Mouse (Mus musculus) forebrain, embryonic 11.5 days (tissue): ENCODE results near the gene Agpat2. TPM values are rescaled to one million over a fixed set of nuclear protein-coding genes. Genes with fewer than 3 reads are reported as not detected.

Experiments used
- ATAC-seq: fragments of 200-750 bp; cut with Nextera tagmentation; replicated peaks from 2 replicates; pipeline ENCODE4 v1.8.0; 2017; ENCODE audit warnings: moderate TSS enrichment; ENCODE audit not compliant: low FRiP score
- DNase-seq: peaks from one replicate; pipeline ENCODE4 v3.0.0-alpha.2; 2017; ENCODE audit warnings: low spot score
- H3K27ac ChIP-seq: fragments of 300-500 bp; sonication (generic); 2 replicates; pipeline ENCODE4 v1.5.1; 2014; ENCODE audit warnings: low read depth, low read length
- H3K27me3 ChIP-seq: fragments of 300-500 bp; sonication (generic); 2 replicates; pipeline ENCODE4 v1.6.1; 2014; ENCODE audit warnings: mild to moderate bottlenecking, low read length, mixed read lengths; ENCODE audit not compliant: control insufficient read depth, insufficient read depth
- H3K36me3 ChIP-seq: fragments of 300-500 bp; sonication (generic); 2 replicates; pipeline ENCODE4 v1.6.1; 2014; ENCODE audit warnings: mild to moderate bottlenecking, low read length, moderate library complexity, mixed read lengths; ENCODE audit not compliant: control insufficient read depth, insufficient read depth
- H3K4me1 ChIP-seq: fragments of 300-500 bp; sonication (generic); replicated peaks from 2 replicates; pipeline ENCODE4 v1.6.1; 2014; ENCODE audit warnings: low read length, mixed read lengths; ENCODE audit not compliant: control insufficient read depth, insufficient read depth
- H3K4me2 ChIP-seq: fragments of 300-500 bp; sonication (generic); 2 replicates; pipeline ENCODE4 v1.6.1; 2014; ENCODE audit warnings: low read depth, mild to moderate bottlenecking, low read length, moderate library complexity, mixed read lengths; ENCODE audit not compliant: severe bottlenecking
- H3K4me3 ChIP-seq: fragments of 300-500 bp; sonication (generic); 2 replicates; pipeline ENCODE4 v1.5.1; 2014; ENCODE audit warnings: low read depth, low read length
- H3K9ac ChIP-seq: fragments of 300-500 bp; sonication (generic); 2 replicates; pipeline ENCODE4 v1.6.1; 2014; ENCODE audit warnings: low read length
- H3K9me3 ChIP-seq: fragments of 300-500 bp; sonication (generic); 2 replicates; pipeline ENCODE4 v1.6.1; 2016; ENCODE audit warnings: low read length, mixed read lengths; ENCODE audit not compliant: control insufficient read depth
- WGBS: fragments of 180-500 bp; shearing (Covaris S2); extraction: QIAGEN DNeasy Blood & Tissue Kit; methylation state at CpG from one replicate; pipeline ENCODE4 v1.1.7; 2014; 5-methylcytosine and 5-hydroxymethylcytosine counted together
- polyA plus RNA-seq: library from polyadenylated mRNA; unstranded; fragments of >200 nt; fragmentation: Nextera tagmentation; extraction: Ambion mirVana; gene quantifications from 2 replicates; pipeline ENCODE4 v1.2.1, GENCODE M21; 2014

Agpat2 gene
- polyA plus RNA-seq, 1 experiment from 2014 or later: 6.0 TPM

- H3K27ac ChIP-seq: no peak overlapping the region
- 88% methylated on average over 10 of the region's 10 CpGs for WGBS
- ATAC-seq: no peak
Observed at GRCm38 (mm10) chr2:26589284-26589683, 14.9 kb downstream of the Agpat2 start.

GRCm38 (mm10) chr2:26588573-26588972, 15.6 kb downstream of the Agpat2 start:
- ATAC-seq: no peak
- H3K4me3 ChIP-seq: no peak overlapping the region
- H3K27me3 ChIP-seq: no peaks in the 10 kb centered on the region
- WGBS: 56% methylated on average over 4 of the region's 4 CpGs
- H3K36me3 ChIP-seq: no peaks in the 10 kb centered on the region
- H3K4me2 ChIP-seq: no peak overlapping the region
- peaks cover 2% of the 10 kb centered on the region; the same call in 1 of the 2 replicates for H3K4me1 ChIP-seq
- no peaks in the 10 kb centered on the region for H3K9me3 ChIP-seq
- H3K27ac ChIP-seq: no peak overlapping the region
- DNase-seq: no peak
- H3K9ac ChIP-seq: no peak overlapping the region

More at GRCm38 (mm10) chr2:26589284-26589683, 14.9 kb downstream of the Agpat2 start:
- Histone ChIP-seq H3K4me2 (no peak overlapping the region), H3K9me3 (no peaks in the 10 kb centered on the region), H3K27me3 (no peaks in the 10 kb centered on the region), H3K9ac (no peak overlapping the region), H3K4me1 (peaks cover 2% of the 10 kb centered on the region; the same call in 1 of the 2 replicates), H3K4me3 (no peak overlapping the region), H3K36me3 (no peaks in the 10 kb centered on the region)
- no peak for DNase-seq

- Histone ChIP-seq H3K4me2 (peak overlapping the region; percentile 68), H3K27me3 (no peaks in the 10 kb centered on the region), H3K4me3 (peak overlapping the region; percentile 52), H3K4me1 (peaks cover 2% of the 10 kb centered on the region; the same call in 1 of the 2 replicates), H3K27ac (no peak overlapping the region), H3K9ac (peak overlapping the region; percentile 65), H3K36me3 (no peaks in the 10 kb centered on the region), H3K9me3 (no peaks in the 10 kb centered on the region)
- DNase-seq (no peak), ATAC-seq (no peak)
- WGBS: 6% methylated on average over 11 of the region's 11 CpGs
Observed at GRCm38 (mm10) chr2:26587044-26587405, 17.2 kb downstream of the Agpat2 start.

GRCm38 (mm10) chr2:26586294-26587043, 17.7 kb downstream of the Agpat2 start, which contains the start of gene Gm20532:
Gene Gm20532 (plus strand): TSS chr2:26586639.
- Histone ChIP-seq H3K27me3 (no peaks in the 10 kb centered on the region), H3K27ac (no peak within 1 kb of the TSS), H3K4me1 (peaks cover 2% of the 10 kb centered on the region; the same call in 1 of the 2 replicates), H3K36me3 (no peaks in the 10 kb centered on the region), H3K4me3 (peak within 1 kb of the TSS; percentile 52), H3K9ac (peak within 1 kb of the TSS; percentile 65), H3K4me2 (peak within 1 kb of the TSS; percentile 68), H3K9me3 (no peaks in the 10 kb centered on the region)
- under 1% methylated on average over 62 of the region's 65 CpGs for WGBS
- peak; percentile 92 for DNase-seq
- peak; percentile 87 for ATAC-seq

- no peak overlapping the region for H3K4me2 ChIP-seq
- no peaks in the 10 kb centered on the region for H3K9me3 ChIP-seq
- ATAC-seq (no peak), DNase-seq (peak; percentile 52)
- WGBS: 66% methylated on average over 6 of the region's 6 CpGs
- no peaks in the 10 kb centered on the region for H3K36me3 ChIP-seq
- H3K4me3 ChIP-seq: no peak overlapping the region
- H3K4me1 ChIP-seq: peaks cover 2% of the 10 kb centered on the region; the same call in 1 of the 2 replicates
- no peaks in the 10 kb centered on the region for H3K27me3 ChIP-seq
- peak overlapping the region; percentile 29; the same call in 1 of the 2 replicates for H3K9ac ChIP-seq
- H3K27ac ChIP-seq: no peak overlapping the region
Observed at GRCm38 (mm10) chr2:26585713-26586112, 18.5 kb downstream of the Agpat2 start.

- ATAC-seq (no peak), DNase-seq (peak; percentile 64)
- Histone ChIP-seq H3K27ac (no peak overlapping the region), H3K4me1 (peaks cover 2% of the 10 kb centered on the region; the same call in 1 of the 2 replicates), H3K36me3 (no peaks in the 10 kb centered on the region), H3K4me2 (no peak overlapping the region), H3K27me3 (no peaks in the 10 kb centered on the region), H3K4me3 (no peak overlapping the region), H3K9me3 (no peaks in the 10 kb centered on the region), H3K9ac (no peak overlapping the region)
- WGBS: 78% methylated on average over 11 of the region's 11 CpGs
Observed at GRCm38 (mm10) chr2:26583640-26584039, 20.6 kb downstream of the Agpat2 start.

GRCm38 (mm10) chr2:26582741-26583140, 21.5 kb downstream of the Agpat2 start:
- H3K4me3 ChIP-seq: no peak overlapping the region
- no peak overlapping the region for H3K27ac ChIP-seq
- DNase-seq: peak; percentile 48
- H3K4me1 ChIP-seq: peaks cover 2% of the 10 kb centered on the region; the same call in 1 of the 2 replicates
- 86% methylated on average over 7 of the region's 7 CpGs for WGBS
- ATAC-seq: no peak
- H3K27me3 ChIP-seq: no peaks in the 10 kb centered on the region
- H3K4me2 ChIP-seq: no peak overlapping the region
- H3K36me3 ChIP-seq: no peaks in the 10 kb centered on the region
- H3K9me3 ChIP-seq: no peaks in the 10 kb centered on the region
- H3K9ac ChIP-seq: no peak overlapping the region

- Histone ChIP-seq H3K36me3 (no peaks in the 10 kb centered on the region), H3K9ac (no peak overlapping the region), H3K4me3 (no peak overlapping the region), H3K9me3 (no peaks in the 10 kb centered on the region), H3K27me3 (no peaks in the 10 kb centered on the region), H3K27ac (no peak overlapping the region), H3K4me2 (no peak overlapping the region), H3K4me1 (peaks cover 2% of the 10 kb centered on the region; the same call in 1 of the 2 replicates)
- ATAC-seq: no peak
- 74% methylated on average over 2 of the region's 2 CpGs for WGBS
- DNase-seq: no peak
Observed at GRCm38 (mm10) chr2:26582203-26582602, 22.0 kb downstream of the Agpat2 start.
